Mouse (Mus musculus) intestine, embryonic 15.5 days (tissue): ENCODE measurements around the gene Nfe2. TPM values are rescaled to one million over a fixed set of nuclear protein-coding genes. Genes with fewer than 3 reads are reported as not detected.
"Not testable (repeated sequence)": the region's sequence is repeated elsewhere in the genome, so short reads cannot be mapped to it uniquely, and the experiment has no call there.

Source experiments
- ATAC-seq: fragments of 200-750 bp; cut with Nextera tagmentation; 2 replicates; pipeline ENCODE4 v1.8.0; 2017; ENCODE audit warnings: moderate TSS enrichment, moderate library complexity
- H3K27ac ChIP-seq: fragments of 300-500 bp; sonication (generic); 2 replicates; pipeline ENCODE4 v1.5.1; 2015; ENCODE audit warnings: mild to moderate bottlenecking, inconsistent platforms
- H3K27me3 ChIP-seq: fragments of 300-500 bp; sonication (generic); replicated peaks from 2 replicates; pipeline ENCODE4 v1.6.1; 2015; ENCODE audit warnings: inconsistent platforms
- H3K36me3 ChIP-seq: fragments of 300-500 bp; sonication (generic); 2 replicates; pipeline ENCODE4 v1.6.1; 2015; ENCODE audit warnings: inconsistent platforms
- H3K4me1 ChIP-seq: fragments of 300-500 bp; sonication (generic); replicated peaks from 2 replicates; pipeline ENCODE4 v1.6.1; 2015; ENCODE audit warnings: inconsistent platforms
- H3K4me2 ChIP-seq: fragments of 300-500 bp; sonication (generic); replicated peaks from 2 replicates; pipeline ENCODE4 v1.6.1; 2015; ENCODE audit warnings: mild to moderate bottlenecking, inconsistent platforms
- H3K4me3 ChIP-seq: fragments of 300-500 bp; sonication (generic); replicated peaks from 2 replicates; pipeline ENCODE4 v1.5.1; 2015; ENCODE audit warnings: inconsistent platforms
- H3K9ac ChIP-seq: fragments of 300-500 bp; sonication (generic); 2 replicates; pipeline ENCODE4 v1.6.1; 2015; ENCODE audit warnings: inconsistent platforms
- H3K9me3 ChIP-seq: fragments of 300-500 bp; sonication (generic); 2 replicates; pipeline ENCODE4 v1.6.1; 2016; ENCODE audit warnings: inconsistent platforms
- WGBS: fragments of 180-500 bp; shearing (Covaris S2); methylation state at CpG from one replicate; pipeline ENCODE4 v1.1.7; 2015; 5-methylcytosine and 5-hydroxymethylcytosine counted together
- polyA plus RNA-seq: library from polyadenylated mRNA; unstranded; fragments of >200 nt; fragmentation: Nextera tagmentation; extraction: Ambion mirVana; gene quantifications from 2 replicates; pipeline ENCODE4 v1.2.1, GENCODE M21; 2015

Gene Nfe2
- polyA plus RNA-seq, 1 experiment from 2014 or later: 3.5 TPM

GRCm38 (mm10) chr15:103245616-103246015 lies 12.6 kb downstream of the Nfe2 start:
- 68% methylated on average over 6 of the region's 6 CpGs for WGBS
- Histone ChIP-seq H3K4me2 (no peak overlapping the region), H3K36me3 (peaks cover 41% of the 10 kb centered on the region), H3K27ac (no peak overlapping the region), H3K4me3 (no peak overlapping the region), H3K4me1 (peaks cover 12% of the 10 kb centered on the region; the same call in 1 of the 2 replicates), H3K27me3 (no peaks in the 10 kb centered on the region), H3K9ac (no peak overlapping the region), H3K9me3 (no peaks in the 10 kb centered on the region)
- ATAC-seq: no peak

DNA sequence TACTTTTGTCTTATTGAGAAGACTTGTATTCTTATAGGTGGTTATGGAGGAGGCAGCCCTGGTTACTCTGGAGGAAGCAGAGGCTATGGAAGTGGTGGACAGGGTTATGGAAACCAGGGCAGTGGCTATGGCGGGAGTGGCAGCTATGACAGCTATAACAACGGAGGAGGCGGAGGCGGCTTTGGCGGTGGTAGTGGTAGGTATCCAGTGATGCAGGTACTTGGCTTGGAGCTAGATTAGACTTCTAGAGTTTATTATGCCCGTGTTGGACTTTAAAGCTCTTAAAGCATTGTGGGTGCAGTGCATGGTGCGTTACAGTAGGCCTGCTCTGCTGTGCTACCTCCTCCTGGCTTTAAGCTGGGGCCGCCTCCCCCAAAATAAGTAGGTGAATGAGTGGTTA lies 15.3 kb downstream of the Nfe2 start:
- ATAC-seq: no peak
- peak overlapping the region; percentile 79 for H3K4me2 ChIP-seq
- no peaks in the 10 kb centered on the region for H3K27me3 ChIP-seq
- peaks cover 12% of the 10 kb centered on the region; the same call in 1 of the 2 replicates for H3K4me1 ChIP-seq
- H3K9me3 ChIP-seq: no peaks in the 10 kb centered on the region
- H3K27ac ChIP-seq: no peak overlapping the region
- 56% methylated on average over 8 of the region's 8 CpGs for WGBS
- H3K36me3 ChIP-seq: peaks cover 37% of the 10 kb centered on the region
- H3K4me3 ChIP-seq: peak overlapping the region; percentile 54
- peak overlapping the region; percentile 30; the same call in 1 of the 2 replicates for H3K9ac ChIP-seq

DNA sequence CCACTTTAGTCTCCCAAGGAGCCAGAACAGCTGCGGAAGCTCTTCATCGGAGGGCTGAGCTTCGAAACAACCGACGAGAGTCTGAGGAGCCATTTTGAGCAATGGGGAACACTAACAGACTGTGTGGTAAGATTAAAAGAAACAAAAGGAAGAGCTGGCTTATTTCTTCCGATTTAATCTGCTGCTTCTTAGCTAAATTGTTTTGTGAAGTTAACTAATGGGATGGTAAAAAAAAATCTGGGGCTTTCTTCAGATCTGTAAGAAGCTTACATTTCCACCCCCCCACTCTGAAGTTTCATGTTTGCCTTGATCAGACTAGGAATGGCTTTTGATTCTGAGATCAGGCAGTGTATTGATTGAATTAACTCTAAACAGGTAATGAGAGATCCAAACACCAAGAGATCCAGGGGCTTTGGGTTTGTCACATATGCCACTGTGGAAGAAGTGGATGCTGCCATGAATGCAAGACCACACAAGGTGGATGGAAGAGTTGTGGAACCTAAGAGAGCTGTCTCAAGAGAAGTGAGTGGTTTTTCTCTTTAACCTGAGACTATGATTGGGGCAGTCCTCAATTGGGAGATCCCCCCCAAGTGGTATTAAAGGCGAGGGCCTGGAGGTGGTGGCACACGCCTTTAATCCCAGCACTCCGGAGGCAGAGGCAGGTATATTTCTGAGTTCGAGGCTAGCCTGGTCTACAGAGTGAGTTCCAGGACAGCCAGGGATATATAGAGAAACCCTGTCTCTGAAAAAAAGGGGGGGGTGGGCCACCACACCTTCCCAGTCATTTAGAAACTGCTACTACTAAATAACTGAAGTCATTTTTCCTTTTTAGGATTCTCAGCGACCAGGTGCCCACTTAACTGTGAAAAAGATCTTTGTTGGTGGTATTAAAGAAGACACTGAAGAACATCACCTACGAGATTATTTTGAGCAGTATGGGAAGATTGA lies 16.9 kb downstream of the Nfe2 start:
- H3K27me3 ChIP-seq, ATAC-seq, H3K9me3 ChIP-seq: not testable (repeated sequence)
- Histone ChIP-seq H3K9ac (peak overlapping the region; percentile 66), H3K4me2 (peak overlapping the region; percentile 79), H3K27ac (peak overlapping the region; percentile 94), H3K4me1 (peaks cover 12% of the 10 kb centered on the region; the same call in 1 of the 2 replicates), H3K36me3 (peaks cover 21% of the 10 kb centered on the region), H3K4me3 (peak overlapping the region; percentile 54)
- 10% methylated on average over 12 of the region's 12 CpGs for whole genome bisulfite sequencing

- Histone ChIP-seq H3K4me1 (peaks cover 12% of the 10 kb centered on the region; the same call in 1 of the 2 replicates), H3K4me3 (peak within 1 kb of the TSS; percentile 54), H3K4me2 (peak within 1 kb of the TSS; percentile 79), H3K36me3 (peaks cover 18% of the 10 kb centered on the region), H3K27me3 (no peaks in the 10 kb centered on the region), H3K9me3 (no peaks in the 10 kb centered on the region), H3K9ac (peak within 1 kb of the TSS; percentile 66), H3K27ac (peak within 1 kb of the TSS; percentile 94)
- ATAC-seq: peak; percentile 92
- WGBS: under 1% methylated on average over 47 of the region's 47 CpGs
Measured at GRCm38 (mm10) chr15:103240160-103241028, 17.8 kb downstream of the Nfe2 start, which contains the start of gene Hnrnpa1. TSS of gene Hnrnpa1 (plus strand) at chr15:103240432.

- H3K27ac ChIP-seq: peak within 1 kb of the TSS; percentile 94
- peak; percentile 95 for ATAC-seq
- under 1% methylated on average over 39 of the region's 39 CpGs for WGBS
- H3K27me3 ChIP-seq: no peaks in the 10 kb centered on the region
- H3K4me3 ChIP-seq: peak within 1 kb of the TSS; percentile 54
- H3K9me3 ChIP-seq: no peaks in the 10 kb centered on the region
- peak within 1 kb of the TSS; percentile 79 for H3K4me2 ChIP-seq
- H3K9ac ChIP-seq: peak within 1 kb of the TSS; percentile 66
- peaks cover 15% of the 10 kb centered on the region; the same call in 1 of the 2 replicates for H3K36me3 ChIP-seq
- peaks cover 12% of the 10 kb centered on the region; the same call in 1 of the 2 replicates for H3K4me1 ChIP-seq
Measured at GRCm38 (mm10) chr15:103239685-103240159, 18.5 kb downstream of the Nfe2 start, which contains the start of gene Cbx5. TSS of gene Cbx5 (minus strand) at chr15:103239816.

DNA sequence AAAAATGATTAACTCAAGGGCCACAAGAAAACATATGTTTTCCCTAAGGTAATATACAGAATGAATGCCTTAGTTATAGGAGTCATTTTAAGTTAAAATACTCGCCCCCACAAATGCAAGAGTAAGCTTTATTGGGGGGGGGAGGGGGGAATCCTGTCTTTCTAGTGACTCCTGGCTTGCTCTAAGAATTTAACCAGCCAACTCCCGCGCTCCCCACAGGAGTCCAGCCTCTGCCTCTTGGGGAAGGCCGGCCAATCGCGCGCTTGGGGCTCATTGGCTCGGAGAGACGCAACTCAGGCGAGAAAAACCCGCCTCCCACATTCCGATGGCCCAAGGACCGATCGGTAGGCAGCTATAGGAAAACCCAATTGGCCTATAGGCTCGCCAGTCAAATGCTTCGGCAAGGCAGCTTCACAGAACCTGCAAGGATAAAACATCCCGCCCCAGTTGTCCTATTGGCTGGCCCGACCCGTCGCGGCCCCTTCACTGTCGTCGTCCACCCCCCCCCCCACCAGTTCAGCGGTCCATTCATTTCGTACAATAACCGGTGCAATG lies 19.0 kb downstream of the Nfe2 start:
- peak overlapping the region; percentile 57 for H3K4me2 ChIP-seq

GRCm38 (mm10) chr15:103237295-103237694 lies 20.9 kb downstream of the Nfe2 start:
- Histone ChIP-seq H3K4me2 (no peak overlapping the region), H3K4me3 (no peak overlapping the region), H3K27ac (no peak overlapping the region), H3K36me3 (peaks cover 3% of the 10 kb centered on the region; the same call in 1 of the 2 replicates), H3K9me3 (no peaks in the 10 kb centered on the region), H3K4me1 (peaks cover 2% of the 10 kb centered on the region; the same call in 1 of the 2 replicates), H3K9ac (no peak overlapping the region), H3K27me3 (no peaks in the 10 kb centered on the region)
- no peak for ATAC-seq
- 93% methylated on average over 7 of the region's 7 CpGs for WGBS

More for the DNA sequence above, 19.0 kb downstream of the Nfe2 start:
- 0% methylated on average over 26 of the region's 26 CpGs for WGBS
- ATAC-seq: peak; percentile 92
- Histone ChIP-seq H3K9me3 (no peaks in the 10 kb centered on the region), H3K27ac (peak overlapping the region; percentile 94), H3K4me1 (peaks cover 12% of the 10 kb centered on the region; the same call in 1 of the 2 replicates), H3K27me3 (no peaks in the 10 kb centered on the region), H3K36me3 (peaks cover 15% of the 10 kb centered on the region; the same call in 1 of the 2 replicates), H3K4me3 (peak overlapping the region; percentile 54), H3K9ac (peak overlapping the region; percentile 49)

DNA sequence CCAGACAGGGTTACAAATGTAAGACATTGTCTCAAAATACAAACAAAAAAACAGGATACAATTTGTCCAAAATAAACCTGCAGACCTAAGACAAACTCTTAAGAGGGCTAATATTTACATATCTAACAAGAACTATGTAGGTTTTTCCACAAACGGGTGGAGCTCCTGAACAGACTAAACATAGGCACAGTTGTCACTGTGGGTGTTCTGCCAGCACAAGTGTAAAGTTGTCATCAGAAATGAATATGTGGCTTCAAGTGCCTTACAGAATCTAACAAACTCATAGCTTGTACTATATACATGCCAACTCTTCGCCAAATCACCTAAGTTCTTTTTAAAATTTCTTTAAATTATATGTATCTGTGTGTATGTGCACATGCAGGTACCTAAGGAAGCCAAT lies 25.1 kb downstream of the Nfe2 start:
- no peak for ATAC-seq
- no peaks in the 10 kb centered on the region for H3K4me1 ChIP-seq
- H3K27me3 ChIP-seq: no peaks in the 10 kb centered on the region
- no peak overlapping the region for H3K4me3 ChIP-seq
- 63% methylated on average over 2 of the region's 2 CpGs for WGBS
- no peak overlapping the region for H3K9ac ChIP-seq
- H3K36me3 ChIP-seq: 0 out of 2 replicates have a peak, but pooled peaks cover 3% of the 10 kb centered on the region
- no peaks in the 10 kb centered on the region for H3K9me3 ChIP-seq
- no peak overlapping the region for H3K4me2 ChIP-seq
- no peak overlapping the region for H3K27ac ChIP-seq

GRCm38 (mm10) chr15:103228904-103229303 lies 29.3 kb downstream of the Nfe2 start:
- H3K4me2 ChIP-seq: no peak overlapping the region
- no peaks in the 10 kb centered on the region for H3K36me3 ChIP-seq
- no peaks in the 10 kb centered on the region for H3K9me3 ChIP-seq
- no peaks in the 10 kb centered on the region for H3K27me3 ChIP-seq
- ATAC-seq: no peak
- H3K9ac ChIP-seq: no peak overlapping the region
- WGBS: 41% methylated on average over 2 of the region's 2 CpGs
- no peak overlapping the region for H3K27ac ChIP-seq
- H3K4me1 ChIP-seq: no peaks in the 10 kb centered on the region
- H3K4me3 ChIP-seq: no peak overlapping the region

DNA sequence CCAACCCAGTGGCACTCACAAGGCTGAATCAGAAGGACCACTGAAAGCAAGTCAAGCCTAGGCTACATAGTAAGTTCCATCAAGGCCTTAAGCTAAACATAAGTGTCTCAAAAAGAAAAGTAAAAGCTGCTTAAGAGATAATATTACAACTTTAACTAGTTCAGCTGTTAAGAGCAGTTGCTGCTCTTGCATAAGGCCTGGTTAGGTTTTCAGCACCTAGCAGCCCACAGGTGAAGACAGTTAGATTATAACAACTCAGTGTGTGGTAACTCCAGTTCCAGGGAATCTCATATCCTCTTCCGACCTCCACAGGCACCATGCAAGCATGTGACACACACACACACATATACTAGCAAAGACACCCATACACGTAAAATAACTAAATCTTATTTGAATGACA lies 30.6 kb downstream of the Nfe2 start:
- Histone ChIP-seq H3K4me3 (no peak overlapping the region), H3K36me3 (no peaks in the 10 kb centered on the region), H3K4me1 (no peaks in the 10 kb centered on the region), H3K27ac (no peak overlapping the region), H3K9me3 (no peaks in the 10 kb centered on the region), H3K27me3 (no peaks in the 10 kb centered on the region), H3K4me2 (no peak overlapping the region), H3K9ac (no peak overlapping the region)
- WGBS: 70% methylated on average over 2 of the region's 2 CpGs
- no peak for ATAC-seq

DNA sequence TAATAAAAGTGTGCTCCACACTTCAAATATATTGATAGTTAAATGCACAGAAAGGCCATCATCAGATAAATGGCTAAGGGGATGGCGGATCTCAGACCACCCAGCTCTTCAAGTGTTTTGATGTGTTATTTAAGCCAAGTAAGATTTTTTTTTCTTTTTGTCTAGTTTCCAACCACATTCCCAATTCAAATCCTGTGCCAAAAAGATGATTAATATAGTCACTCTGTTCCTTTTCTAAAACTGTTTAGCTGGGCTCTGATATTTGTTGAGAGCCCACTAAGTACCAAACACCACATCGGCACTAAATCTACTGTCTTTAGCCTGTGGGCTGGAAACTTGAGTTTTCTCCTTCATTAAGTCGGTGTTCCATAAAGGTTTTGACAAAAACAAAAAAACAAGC lies 31.2 kb downstream of the Nfe2 start:
- WGBS: 63% methylated on average over 3 of the region's 3 CpGs
- Histone ChIP-seq H3K9ac (no peak overlapping the region), H3K9me3 (no peaks in the 10 kb centered on the region), H3K4me3 (no peak overlapping the region), H3K4me1 (no peaks in the 10 kb centered on the region), H3K27me3 (no peaks in the 10 kb centered on the region), H3K36me3 (no peaks in the 10 kb centered on the region), H3K4me2 (no peak overlapping the region), H3K27ac (no peak overlapping the region)
- ATAC-seq: no peak
